Mouse (Mus musculus): ENCODE measurements around the gene Tgfa.

Gene Tgfa

DNA sequence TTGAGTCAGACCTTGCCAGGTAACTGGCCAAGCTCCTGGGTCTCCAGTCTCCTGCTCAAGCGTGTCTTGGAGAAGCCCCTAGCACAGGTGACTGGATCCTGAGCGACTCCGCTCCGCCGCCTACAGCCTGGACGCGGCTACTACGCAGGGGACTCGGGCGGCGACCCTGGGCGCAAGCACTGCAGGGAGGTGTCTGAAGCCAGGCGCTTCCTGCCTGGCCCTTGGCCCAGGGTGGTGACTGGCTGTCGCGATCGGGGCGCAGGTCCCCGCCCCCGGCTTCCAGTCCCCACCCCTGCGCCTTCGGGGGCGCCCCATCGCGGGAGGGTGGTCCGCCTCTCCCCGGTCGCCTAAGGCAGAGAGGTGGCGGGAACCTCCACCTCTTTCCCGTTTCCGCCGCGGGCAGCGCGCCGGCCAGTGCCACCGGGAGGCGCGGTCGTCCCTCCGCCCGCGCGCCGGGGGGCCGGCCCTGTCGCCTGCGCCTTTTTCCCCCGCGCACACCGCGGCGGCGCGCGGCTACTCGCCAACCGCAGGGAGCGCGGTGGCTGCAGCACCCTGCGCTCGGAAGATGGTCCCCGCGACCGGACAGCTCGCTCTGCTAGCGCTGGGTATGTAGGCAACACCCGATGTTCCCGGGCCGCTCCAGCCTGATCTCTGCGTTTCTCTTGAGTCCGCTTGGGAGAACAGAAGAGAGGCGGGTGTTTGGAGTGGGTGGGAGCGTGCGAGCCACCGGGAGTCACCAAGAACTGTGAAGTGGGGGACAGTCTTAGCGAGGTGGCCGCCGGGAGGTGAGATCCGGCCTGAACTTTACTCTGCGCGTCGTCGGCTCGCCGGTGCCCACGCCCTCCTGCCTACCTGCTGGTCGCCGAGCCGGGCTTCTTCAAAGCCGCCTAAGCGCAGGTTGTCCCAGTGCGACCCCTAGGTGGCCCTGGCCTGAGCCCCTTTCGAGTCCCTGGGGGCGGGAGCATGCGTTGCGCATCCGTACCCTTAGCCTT, at the start of gene Tgfa:
Tgfa (plus strand) TSS at position 283 of the 992 bp plus-strand sequence.
- DNase-seq, result peak; percentile 68

DNA sequence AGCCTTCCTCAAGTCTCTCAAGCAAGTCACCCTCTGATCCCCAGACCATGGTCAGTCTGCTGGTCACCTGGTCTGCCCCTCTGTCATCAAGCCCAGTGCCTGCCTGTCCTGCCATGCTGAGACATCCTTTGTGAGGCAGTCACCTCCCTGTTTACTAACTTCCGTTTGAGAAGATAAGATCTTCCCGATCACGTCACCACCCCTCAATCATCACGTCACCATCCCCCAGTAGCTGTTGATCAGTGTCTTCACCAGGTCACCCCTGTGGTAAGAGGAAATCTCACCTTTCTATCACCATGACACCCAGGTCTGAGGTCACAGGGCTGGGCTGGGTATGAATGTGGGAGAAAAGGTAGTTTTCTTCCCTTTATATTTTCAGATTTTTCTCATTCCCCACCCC, 46.5 kb upstream of the Tgfa start:
- DNase-seq, result no peak

DNA sequence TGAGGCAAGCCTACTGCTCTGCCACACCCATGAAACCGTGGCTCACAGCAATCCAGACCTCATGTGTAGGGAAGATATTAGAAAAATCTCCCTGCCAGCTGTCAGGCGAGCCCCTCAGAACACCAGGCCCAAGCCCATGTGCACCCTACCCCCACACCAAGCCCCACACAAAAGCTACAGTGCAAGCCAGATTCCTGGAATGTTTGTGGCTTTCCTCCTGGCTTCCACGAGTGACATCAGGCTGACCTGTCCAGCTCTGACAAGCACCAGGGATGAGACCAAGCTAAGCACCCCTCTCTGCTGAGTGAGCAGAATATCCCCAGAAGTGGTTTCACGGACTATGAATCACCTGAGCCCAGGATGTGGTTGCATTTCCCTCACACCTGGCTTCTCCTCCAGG, 46.0 kb upstream of the Tgfa start:
- no peak for DNase-seq

DNA sequence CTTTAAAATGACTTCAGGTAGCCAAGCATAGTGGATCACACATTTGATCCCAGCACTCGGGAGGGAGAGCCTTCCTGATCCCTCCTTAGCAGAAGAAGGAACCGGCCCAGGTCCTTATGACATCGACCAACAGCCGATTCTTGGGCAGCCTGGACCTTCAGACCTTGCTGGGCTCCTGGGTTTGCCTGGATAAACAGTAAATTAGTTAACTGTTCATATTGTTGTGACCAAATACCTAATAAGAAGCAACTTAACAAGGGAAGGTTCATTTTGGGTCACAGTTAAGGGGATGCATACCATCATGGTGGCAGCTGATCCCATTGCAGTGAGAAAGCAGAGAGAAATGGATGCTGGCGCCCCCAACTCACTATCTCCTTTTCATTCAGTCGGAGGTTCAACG, 42.3 kb upstream of the Tgfa start:
- no peak for DNase-seq

DNA sequence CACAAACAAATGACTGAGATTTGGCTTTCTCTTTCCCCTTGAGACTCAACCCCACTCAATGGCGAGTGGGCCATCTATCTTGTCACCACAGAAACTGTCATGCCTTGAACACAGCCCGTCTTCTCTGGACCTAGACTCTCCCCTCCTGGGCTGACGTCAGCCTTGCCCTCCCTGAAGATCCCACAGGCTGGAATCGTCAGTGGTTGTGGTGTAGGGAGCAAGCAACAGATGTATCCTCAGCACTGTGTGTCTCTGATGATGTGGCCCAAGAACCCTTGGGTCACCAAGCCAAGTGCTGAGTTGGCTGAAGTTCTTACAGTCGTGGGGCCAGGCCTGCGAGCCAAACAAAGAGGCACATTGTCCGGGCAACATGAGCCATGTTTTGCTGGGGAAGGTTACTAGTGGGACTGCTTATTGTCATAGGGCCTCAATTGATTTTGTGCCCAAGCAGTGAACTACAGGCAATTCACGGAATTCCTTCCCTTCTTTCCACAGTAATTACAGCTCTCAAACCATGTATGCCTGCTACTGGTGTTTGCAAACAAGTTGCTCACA, 41.5 kb upstream of the Tgfa start:
- DNase-seq, result no peak

DNA sequence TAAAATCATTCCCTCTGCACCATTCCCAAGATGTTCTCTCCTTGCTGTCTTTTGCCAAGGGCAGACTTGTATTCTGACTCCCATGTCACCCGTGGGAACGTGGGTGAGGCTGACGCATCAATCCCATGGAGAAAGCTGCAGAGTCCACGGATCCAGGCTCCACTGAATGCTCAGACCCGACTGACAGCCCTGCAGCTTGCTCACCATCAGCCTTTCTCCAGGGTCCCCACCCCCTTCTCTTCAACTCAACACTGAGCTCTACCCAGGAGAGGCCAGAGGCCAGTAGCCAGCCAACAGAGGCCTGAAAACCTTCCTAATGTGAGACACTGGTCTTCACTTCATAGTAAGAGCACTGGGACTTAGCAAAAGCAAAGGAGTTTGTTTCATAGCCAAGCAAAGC, 41.0 kb upstream of the Tgfa start:
- no peak for DNase-seq

DNA sequence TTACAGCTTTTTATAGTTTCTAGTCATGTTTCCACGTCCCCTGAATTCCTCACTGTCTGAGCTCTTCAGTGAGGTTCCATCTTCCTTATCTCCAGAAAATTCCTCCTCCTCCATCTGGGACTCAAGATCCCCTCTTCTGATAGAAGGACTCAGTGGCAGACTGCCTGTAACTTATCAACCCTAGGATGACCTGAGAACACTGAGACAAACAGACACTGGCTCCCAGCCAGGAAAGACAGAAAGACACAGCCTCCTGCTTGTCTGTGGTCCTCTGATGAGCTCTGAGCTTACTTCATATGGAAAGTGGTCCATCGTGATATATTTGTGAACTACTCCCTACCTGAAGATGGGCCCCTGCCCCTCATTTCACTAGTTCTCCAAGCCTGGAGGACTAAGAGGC, 40.5 kb upstream of the Tgfa start:
- no peak for DNase-seq

DNA sequence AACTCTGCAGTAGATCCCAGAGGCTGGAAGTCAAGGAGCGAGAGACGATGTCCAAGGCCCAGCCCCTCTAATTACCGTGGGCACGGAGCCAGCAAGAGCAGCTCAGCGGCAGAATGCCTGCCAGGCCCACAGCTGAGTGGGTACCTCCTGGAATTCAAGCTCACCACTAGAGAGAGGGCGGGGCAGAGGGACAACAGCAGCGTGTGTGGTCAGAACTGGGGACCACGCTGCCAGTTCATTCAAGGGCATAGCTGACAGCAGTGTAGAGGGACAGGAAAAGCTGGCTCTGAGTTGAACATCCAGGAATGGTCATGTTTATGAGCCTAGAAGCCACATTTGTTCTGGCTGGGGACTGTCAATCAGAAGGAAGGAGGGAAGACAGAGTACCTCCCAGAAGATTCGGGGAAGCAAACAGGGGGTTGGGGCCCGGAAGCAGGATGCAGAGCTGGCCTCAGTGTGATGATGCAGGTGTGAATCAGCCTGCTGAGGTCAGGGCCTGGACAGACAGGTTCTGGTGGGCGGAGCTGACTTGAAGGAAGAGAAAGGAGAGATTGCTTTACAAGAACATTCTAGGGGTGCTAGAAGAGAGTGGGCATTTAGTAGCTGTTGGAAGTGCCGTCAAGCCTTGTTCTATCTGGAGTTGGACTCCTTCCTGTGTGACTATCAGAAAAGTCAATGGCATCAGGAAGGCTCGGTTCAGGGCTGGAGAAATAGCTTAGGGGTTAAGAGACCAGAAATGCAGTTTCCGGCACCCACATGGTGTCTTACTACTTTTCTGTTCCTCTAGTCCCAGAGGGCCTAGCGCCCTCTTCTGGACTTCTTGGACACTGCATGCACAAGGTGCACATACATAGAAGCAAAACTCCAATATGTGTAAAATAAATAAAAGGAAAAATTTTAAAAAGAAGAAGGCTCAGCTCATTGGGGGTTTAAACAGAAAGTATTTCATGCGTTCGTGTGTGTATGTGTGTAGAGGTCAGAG, 37.5 kb upstream of the Tgfa start:
- DNase-seq, result no peak

DNA sequence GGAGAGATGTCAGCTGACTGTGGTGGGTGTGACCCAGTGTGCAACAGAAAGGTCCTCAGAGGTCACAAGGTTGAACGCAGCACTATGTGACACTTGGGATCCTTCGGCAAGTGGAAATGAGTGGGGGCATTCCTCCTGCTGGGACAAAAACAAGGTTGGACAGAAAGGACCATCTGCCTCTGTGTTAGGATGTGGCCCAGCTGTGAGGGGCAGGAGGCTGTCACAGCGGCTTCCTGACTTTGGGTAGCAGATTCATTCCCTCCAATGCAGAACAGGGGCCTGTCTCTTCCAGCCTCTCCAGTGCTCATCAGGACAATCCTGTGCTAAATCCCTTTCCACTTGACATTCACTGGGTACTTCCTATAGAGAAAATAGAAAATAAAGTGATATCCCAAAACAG, 34.1 kb upstream of the Tgfa start:
- no peak for DNase-seq

DNA sequence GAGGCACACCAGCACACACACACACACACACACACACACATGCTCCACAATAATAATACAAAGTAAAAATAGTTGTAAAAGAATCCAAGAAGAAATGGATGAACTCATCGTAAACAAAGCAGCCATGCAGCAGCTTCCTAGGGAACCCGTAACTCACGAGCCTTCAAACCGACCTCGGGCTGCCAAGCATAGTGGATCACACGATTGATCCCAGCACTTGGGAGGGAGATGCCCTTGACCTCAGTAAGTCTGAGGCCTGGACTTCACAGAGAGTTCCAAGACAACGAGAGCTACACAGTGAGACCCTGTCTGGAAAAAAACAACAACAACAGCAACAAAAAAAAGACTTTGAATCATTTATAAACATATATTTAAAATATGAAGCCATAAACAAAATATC, 33.4 kb upstream of the Tgfa start:
- no peak for DNase-seq

DNA sequence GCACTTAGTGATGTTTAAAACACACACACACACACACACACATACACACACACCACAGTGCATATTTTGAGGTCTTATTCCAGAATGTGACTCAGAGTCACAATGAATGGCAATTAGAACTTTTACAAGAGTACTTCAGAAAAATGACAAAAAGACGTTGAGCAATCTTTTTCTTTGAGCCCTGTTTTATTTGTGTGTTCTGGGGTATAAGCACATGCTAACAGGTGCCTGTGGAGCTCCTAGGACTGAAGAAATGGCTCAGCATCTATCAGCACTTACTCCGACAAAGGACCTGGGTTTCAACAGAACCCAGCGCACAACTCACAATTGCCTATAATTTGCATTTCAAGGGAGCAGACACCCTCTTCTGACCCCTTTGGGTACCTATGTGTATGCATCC, 31.0 kb upstream of the Tgfa start:
- DNase-seq, result no peak

DNA sequence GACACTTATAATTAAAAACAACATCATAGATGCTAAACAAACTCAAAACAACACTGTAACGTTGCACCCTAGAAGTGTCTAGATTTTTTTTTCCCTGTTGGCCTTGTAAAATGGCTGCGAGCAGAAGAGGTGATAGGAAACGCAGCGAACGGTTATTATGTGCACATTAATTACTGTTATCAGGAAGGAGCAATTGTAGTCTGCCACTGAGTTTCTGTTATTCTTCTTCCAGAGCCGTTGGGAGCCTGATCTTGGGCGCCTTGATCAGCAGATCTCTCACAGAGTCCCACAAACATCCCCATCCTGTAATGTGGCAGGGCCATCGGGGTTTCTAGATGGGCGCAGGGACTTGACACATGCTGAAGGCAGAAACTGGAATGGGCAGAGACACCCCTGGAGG, 28.6 kb upstream of the Tgfa start:
- DNase-seq, result no peak

DNA sequence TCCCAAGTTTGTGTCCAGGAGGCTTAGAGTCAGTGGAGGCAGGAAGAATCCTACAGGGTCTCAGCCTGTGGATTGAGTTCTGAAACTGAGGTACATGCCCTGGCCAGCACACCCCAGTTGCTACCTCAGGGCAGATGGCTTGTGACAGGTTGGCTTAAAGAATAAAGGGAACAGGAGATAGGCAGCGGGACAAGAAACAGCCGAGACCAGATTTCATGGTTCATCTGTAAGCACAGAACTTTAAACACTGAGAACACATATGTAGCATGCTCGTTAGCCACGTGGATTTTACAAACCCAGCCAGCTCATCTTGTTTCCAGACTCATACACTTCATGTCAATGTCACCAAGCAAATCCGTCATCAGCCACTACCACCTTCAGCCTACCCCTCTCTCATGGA, 27.2 kb upstream of the Tgfa start:
- no peak for DNase-seq

DNA sequence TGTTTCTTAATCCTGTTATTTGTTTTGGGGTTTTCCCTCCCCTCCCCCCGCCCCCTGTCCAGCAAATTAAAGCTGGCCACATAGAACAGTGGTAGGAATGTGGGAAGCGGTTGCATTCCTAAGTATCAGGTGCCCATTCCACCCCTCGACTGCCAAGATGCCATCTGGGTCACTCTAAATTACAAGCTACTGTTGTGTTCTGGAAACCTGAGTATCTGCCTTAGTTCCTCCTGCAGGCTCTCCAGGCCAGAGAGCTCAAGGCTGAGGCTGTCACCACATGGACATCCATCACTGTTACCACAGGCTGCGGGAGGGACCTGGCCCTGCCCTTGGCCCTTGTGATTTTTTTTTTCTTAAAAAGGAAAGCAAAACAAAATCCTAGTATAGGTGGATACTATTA, 25.9 kb upstream of the Tgfa start:
- DNase-seq, result no peak

DNA sequence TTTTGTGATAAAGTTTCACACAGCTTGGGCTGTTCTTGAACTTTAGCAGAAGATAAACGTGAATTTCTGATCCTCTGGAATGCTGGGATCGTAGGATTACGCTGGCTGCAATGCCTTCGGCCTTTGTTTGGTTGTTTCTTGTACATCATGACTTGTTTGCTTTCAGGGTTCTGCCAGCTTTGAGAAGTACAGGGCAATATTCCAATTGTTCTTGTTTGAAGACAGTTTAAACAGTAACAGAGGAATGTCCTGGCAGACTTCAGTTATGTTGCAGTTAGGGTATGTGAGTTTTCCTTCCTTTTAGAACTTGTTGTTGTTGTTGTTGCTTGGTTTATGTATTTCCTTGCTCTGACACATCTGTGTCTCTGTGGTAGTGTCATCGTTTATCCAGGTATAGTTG, 18.8 kb upstream of the Tgfa start:
- DNase-seq, result no peak

DNA sequence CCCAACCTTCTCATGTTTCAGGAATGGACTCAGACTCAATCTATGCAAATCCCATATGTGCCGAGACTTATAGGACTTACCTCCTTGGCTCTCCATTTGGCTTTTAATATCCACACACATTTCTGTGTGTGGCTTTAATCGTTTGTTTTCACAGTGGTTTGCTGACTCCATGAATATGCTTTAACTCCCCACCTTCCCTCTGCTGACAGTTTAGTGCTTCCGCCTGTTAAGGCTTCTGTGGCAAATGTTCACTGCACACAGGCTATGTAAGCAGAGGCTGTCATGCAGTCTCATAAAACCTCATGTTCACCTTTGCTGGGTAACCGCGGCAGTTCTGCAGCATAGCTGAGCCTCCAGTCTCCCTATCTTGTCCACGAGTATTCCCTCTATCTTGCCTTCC, 18.3 kb upstream of the Tgfa start:
- DNase-seq, result no peak

DNA sequence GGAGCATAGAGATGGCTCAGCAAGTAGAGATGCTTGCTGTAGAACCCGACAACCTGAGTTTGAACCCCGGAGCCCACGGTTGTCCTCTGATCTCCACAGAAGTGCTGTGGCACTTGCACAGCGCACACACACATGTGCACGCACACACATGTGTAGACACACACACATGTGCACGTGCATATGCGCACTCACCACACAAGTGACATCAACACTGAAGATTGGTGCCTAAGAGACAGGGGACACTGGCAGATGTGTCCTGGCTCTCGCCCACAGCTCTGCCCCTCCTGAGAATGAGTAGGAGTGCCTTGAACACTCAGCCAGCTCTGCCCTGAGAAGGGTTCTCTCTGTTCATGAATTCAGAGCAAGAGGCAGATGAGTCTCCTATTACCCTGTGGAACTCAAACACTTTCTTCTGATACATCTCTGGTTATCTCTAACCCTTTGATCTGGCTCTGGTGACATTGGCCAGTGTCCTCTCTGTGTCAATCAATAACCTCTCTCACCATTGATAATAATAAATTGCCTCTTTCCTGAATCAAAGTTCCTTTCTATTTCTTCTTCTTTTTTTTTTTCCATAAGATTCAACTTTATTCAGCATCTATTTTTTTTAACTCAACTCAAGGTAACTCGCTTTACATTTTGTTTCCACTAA, 17.6 kb upstream of the Tgfa start:
- DNase-seq, result no peak

DNA sequence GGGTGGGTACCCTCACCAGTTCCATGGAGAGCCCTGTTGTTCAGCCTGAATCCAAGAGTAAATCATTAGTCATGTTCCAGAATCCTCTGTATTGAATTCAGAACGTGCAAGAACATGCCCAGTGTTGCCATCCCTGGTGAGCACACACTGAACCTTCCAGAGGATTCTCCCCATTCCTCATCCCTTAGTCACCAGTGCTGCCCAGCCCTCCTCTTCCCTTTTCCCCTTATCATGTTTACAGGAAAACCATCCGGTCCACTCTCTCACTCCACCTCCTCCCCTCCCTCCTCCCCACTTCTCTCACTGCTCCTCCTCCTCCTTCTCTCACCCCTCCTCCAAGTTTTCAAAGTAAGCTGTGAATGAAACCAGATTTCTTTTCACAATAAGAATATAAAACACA, 14.4 kb upstream of the Tgfa start:
- DNase-seq, result no peak

DNA sequence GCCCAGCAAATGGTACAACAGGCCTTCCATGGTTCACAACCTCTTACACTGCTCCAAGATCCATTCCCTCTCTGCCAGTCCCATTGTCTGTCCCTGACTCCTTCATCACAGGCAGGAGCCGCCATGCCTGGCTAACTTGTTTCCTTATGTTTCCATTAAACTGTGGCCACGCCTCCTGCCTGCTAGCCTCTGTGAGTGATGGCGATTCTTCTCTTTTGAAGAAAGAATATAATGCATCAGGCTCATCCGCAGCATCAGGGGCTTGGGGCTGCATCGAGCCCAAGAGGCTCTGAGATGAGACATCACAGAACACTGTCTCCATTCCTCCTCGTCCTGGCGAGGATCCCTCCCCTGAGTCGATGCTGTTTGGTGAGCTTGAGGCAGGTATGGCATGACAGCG, 13.0 kb upstream of the Tgfa start:
- DNase-seq, result no peak

DNA sequence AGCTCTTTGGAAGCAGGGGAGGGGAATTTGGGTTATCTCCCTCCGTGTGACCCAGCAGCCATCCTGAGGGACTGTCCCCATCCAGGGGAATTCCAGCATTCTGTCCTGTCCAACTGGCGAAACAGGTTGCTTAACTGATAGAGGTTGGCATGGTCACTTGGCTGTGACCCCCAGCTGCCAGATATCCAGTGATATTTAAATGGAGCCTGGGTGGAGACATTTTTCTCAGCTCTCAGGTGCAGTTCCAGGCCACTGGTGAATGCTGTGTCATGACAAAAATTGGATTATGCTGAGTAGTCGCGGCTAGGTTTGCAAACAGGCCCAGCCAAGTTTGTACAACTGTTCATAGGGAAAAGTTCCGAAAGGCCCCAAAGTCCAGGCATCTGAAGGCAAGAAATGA, 12.4 kb upstream of the Tgfa start:
- DNase-seq, result no peak

DNA sequence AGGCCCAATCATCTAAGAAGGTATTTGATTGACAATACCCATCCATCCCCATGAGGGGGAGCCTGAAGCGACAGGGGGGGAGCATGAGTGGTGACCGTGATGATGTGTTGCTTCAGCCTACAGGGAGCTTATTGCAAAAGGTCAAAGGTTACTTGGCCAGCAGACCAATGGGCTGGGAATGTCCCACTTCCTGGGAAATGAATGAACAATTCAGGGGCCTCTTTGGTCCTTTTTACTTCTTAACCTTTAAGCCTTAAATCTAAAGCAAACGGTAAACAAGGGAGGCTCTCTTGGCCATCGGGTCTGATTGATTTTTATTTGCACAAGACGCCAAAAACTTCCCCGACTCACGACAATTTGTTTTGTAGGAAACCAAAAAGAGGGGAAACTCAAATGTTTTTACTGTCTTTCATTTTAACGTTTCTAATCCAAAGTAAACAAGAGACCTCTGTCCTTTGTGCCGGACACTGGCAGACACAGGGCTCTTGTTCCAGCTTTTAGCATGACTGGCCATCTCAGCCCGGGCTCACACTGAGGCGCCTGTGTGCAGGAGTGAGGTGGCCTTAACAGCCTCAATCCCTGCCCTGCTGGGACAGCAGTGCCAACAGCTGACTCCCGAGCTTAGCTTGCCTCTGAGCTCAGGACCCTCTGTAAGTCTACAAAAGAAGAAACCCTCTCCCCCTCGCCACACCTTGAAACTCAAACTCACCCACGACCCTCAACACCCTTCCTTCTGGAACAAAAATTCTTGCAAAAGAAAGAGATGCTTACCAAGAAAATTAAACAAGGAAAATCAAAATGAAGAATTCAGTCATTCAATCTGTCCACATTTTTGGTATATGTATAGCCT, 8.7 kb upstream of the Tgfa start:
- no peak for DNase-seq
